Mouse (Mus musculus) limb, embryonic 10.5 days (tissue): ENCODE measurements around the gene Mybph. TPM values are rescaled to one million over a fixed set of nuclear protein-coding genes. Genes with fewer than 3 reads are reported as not detected.

Experiments used
- DNase-seq: peaks from one replicate; pipeline ENCODE4 v3.0.0-alpha.2; 2017; ENCODE audit warnings: low spot score
- H3K27ac ChIP-seq: fragments of 300-500 bp; sonication (generic); 2 replicates; pipeline ENCODE4 v1.5.1; 2016; ENCODE audit warnings: mild to moderate bottlenecking
- H3K27me3 ChIP-seq: fragments of 300-500 bp; sonication (generic); 2 replicates; pipeline ENCODE4 v1.6.1; 2016; ENCODE audit warnings: low read depth, mild to moderate bottlenecking; ENCODE audit not compliant: poor library complexity, severe bottlenecking
- H3K36me3 ChIP-seq: fragments of 300-500 bp; sonication (generic); 2 replicates; pipeline ENCODE4 v1.6.1; 2016; ENCODE audit warnings: mild to moderate bottlenecking, moderate library complexity
- H3K4me1 ChIP-seq: fragments of 300-500 bp; sonication (generic); 2 replicates; pipeline ENCODE4 v1.6.1; 2016
- H3K4me3 ChIP-seq: fragments of 300-500 bp; sonication (generic); 2 replicates; pipeline ENCODE4 v1.5.1; 2016; ENCODE audit warnings: mild to moderate bottlenecking, moderate library complexity
- H3K9me3 ChIP-seq: fragments of 300-500 bp; sonication (generic); replicated peaks from 2 replicates; pipeline ENCODE4 v1.6.1; 2016; ENCODE audit warnings: mild to moderate bottlenecking
- WGBS: fragments of 180-500 bp; shearing (Covaris S2); methylation state at CpG from one replicate; pipeline ENCODE4 v1.1.7; 2016; 5-methylcytosine and 5-hydroxymethylcytosine counted together
- polyA plus RNA-seq: library from polyadenylated mRNA; unstranded; fragments of >200 nt; fragmentation: Nextera tagmentation; extraction: Ambion mirVana; gene quantifications from 2 replicates; pipeline ENCODE4 v1.2.1, GENCODE M21; 2016

Gene Mybph
- polyA plus RNA-seq, 1 experiment from 2014 or later, result 0.98 TPM

GRCm38 (mm10) chr1:134233681-134234454 is 40.6 kb downstream of the Mybph start:
- WGBS, result 52% methylated on average over 19 of the region's 19 CpGs
- H3K27ac ChIP-seq, result no peak overlapping the region
- H3K9me3 ChIP-seq, result no peaks in the 10 kb centered on the region
- peak overlapping the region; percentile 57; the same call in 1 of the 2 replicates for H3K4me3 ChIP-seq
- peaks cover 69% of the 10 kb centered on the region for H3K27me3 ChIP-seq
- DNase-seq, result no peak
- H3K36me3 ChIP-seq, result no peaks in the 10 kb centered on the region
- H3K4me1 ChIP-seq, result peaks cover 32% of the 10 kb centered on the region

GRCm38 (mm10) chr1:134234455-134235390 is 41.5 kb downstream of the Mybph start:
- 1% methylated on average over 41 of the region's 41 CpGs for WGBS
- Histone ChIP-seq H3K27me3 (peaks cover 70% of the 10 kb centered on the region), H3K4me1 (peaks cover 35% of the 10 kb centered on the region), H3K9me3 (no peaks in the 10 kb centered on the region), H3K4me3 (peak overlapping the region; percentile 57), H3K27ac (peak overlapping the region; percentile 44; the same call in 1 of the 2 replicates), H3K36me3 (no peaks in the 10 kb centered on the region)
- DNase-seq, result peak; percentile 56

- Histone ChIP-seq H3K36me3 (no peaks in the 10 kb centered on the region), H3K27ac (peak within 1 kb of the TSS; percentile 44; the same call in 1 of the 2 replicates), H3K4me1 (peaks cover 35% of the 10 kb centered on the region), H3K27me3 (peaks cover 74% of the 10 kb centered on the region), H3K4me3 (peak within 1 kb of the TSS; percentile 57), H3K9me3 (no peaks in the 10 kb centered on the region)
- DNase-seq, result peak; percentile 42
- WGBS, result 1% methylated on average over 35 of the region's 37 CpGs
Observed at GRCm38 (mm10) chr1:134235391-134235921, 42.2 kb downstream of the Mybph start, which contains the start of gene Adora1. Gene Adora1, minus strand, starts transcription at chr1:134235431.

GRCm38 (mm10) chr1:134236142-134236541 is 42.9 kb downstream of the Mybph start:
- H3K4me1 ChIP-seq, result peaks cover 35% of the 10 kb centered on the region

GRCm38 (mm10) chr1:134237438-134237837 is 44.2 kb downstream of the Mybph start:
- Histone ChIP-seq H3K4me1 (peaks cover 32% of the 10 kb centered on the region), H3K9me3 (no peaks in the 10 kb centered on the region), H3K4me3 (no peak overlapping the region), H3K27me3 (peaks cover 78% of the 10 kb centered on the region), H3K36me3 (no peaks in the 10 kb centered on the region), H3K27ac (no peak overlapping the region)
- no peak for DNase-seq
- WGBS, result 85% methylated on average over 3 of the region's 3 CpGs

More at GRCm38 (mm10) chr1:134236142-134236541, 42.9 kb downstream of the Mybph start:
- Histone ChIP-seq H3K4me3 (no peak overlapping the region), H3K9me3 (no peaks in the 10 kb centered on the region), H3K27ac (no peak overlapping the region), H3K27me3 (peaks cover 76% of the 10 kb centered on the region), H3K36me3 (no peaks in the 10 kb centered on the region)
- 29% methylated on average over 3 of the region's 3 CpGs for WGBS
- DNase-seq, result no peak

- Histone ChIP-seq H3K27ac (no peak overlapping the region), H3K4me1 (peaks cover 24% of the 10 kb centered on the region), H3K27me3 (peaks cover 65% of the 10 kb centered on the region), H3K4me3 (no peak overlapping the region), H3K36me3 (no peaks in the 10 kb centered on the region), H3K9me3 (no peaks in the 10 kb centered on the region)
- 86% methylated on average over 9 of the region's 9 CpGs for WGBS
- DNase-seq, result no peak
Observed at GRCm38 (mm10) chr1:134240701-134241100, 47.5 kb downstream of the Mybph start.

GRCm38 (mm10) chr1:134241298-134241697 is 48.0 kb downstream of the Mybph start:
- Histone ChIP-seq H3K9me3 (no peaks in the 10 kb centered on the region), H3K36me3 (no peaks in the 10 kb centered on the region), H3K27me3 (peaks cover 59% of the 10 kb centered on the region), H3K4me1 (peaks cover 18% of the 10 kb centered on the region), H3K27ac (no peak overlapping the region), H3K4me3 (no peak overlapping the region)
- 74% methylated on average over 8 of the region's 8 CpGs for WGBS
- DNase-seq, result no peak

GRCm38 (mm10) chr1:134242286-134242685 is 49.0 kb downstream of the Mybph start:
- 67% methylated on average over 2 of the region's 2 CpGs for WGBS
- no peak for DNase-seq
- H3K4me1 ChIP-seq, result peaks cover 18% of the 10 kb centered on the region
- H3K27ac ChIP-seq, result no peak overlapping the region
- peaks cover 49% of the 10 kb centered on the region for H3K27me3 ChIP-seq
- no peak overlapping the region for H3K4me3 ChIP-seq
- H3K9me3 ChIP-seq, result no peaks in the 10 kb centered on the region
- no peaks in the 10 kb centered on the region for H3K36me3 ChIP-seq

GRCm38 (mm10) chr1:134243505-134243904 is 50.3 kb downstream of the Mybph start:
- H3K27ac ChIP-seq, result peak overlapping the region; percentile 62; the same call in 1 of the 2 replicates
- WGBS, result 77% methylated on average over 6 of the region's 6 CpGs
- H3K9me3 ChIP-seq, result no peaks in the 10 kb centered on the region
- peaks cover 18% of the 10 kb centered on the region for H3K4me1 ChIP-seq
- no peaks in the 10 kb centered on the region for H3K36me3 ChIP-seq
- H3K4me3 ChIP-seq, result no peak overlapping the region
- H3K27me3 ChIP-seq, result peaks cover 41% of the 10 kb centered on the region
- no peak for DNase-seq

- DNase-seq, result peak; percentile 92
- peak overlapping the region; percentile 32 for H3K4me3 ChIP-seq
- peak overlapping the region; percentile 62 for H3K27ac ChIP-seq
- peaks cover 13% of the 10 kb centered on the region for H3K4me1 ChIP-seq
- H3K27me3 ChIP-seq, result peaks cover 37% of the 10 kb centered on the region
- WGBS, result 23% methylated on average over 35 of the region's 35 CpGs
- H3K36me3 ChIP-seq, result no peaks in the 10 kb centered on the region
- no peaks in the 10 kb centered on the region for H3K9me3 ChIP-seq
Observed at GRCm38 (mm10) chr1:134243948-134244914, 51.0 kb downstream of the Mybph start.

GRCm38 (mm10) chr1:134245004-134245717 is 51.9 kb downstream of the Mybph start:
- Histone ChIP-seq H3K4me3 (no peak overlapping the region), H3K27ac (no peak overlapping the region), H3K27me3 (peaks cover 34% of the 10 kb centered on the region), H3K9me3 (no peaks in the 10 kb centered on the region), H3K36me3 (no peaks in the 10 kb centered on the region), H3K4me1 (peaks cover 13% of the 10 kb centered on the region)
- no peak for DNase-seq
- 82% methylated on average over 14 of the region's 14 CpGs for WGBS
